Mouse (Mus musculus) gastrocnemius, postnatal 25 days (tissue): Measurements from ENCODE around the gene Fam114a2. TPM values are rescaled to one million over a fixed set of nuclear protein-coding genes. Genes with fewer than 3 reads are reported as not detected.
"Not testable (repeated sequence)": the region's sequence is repeated elsewhere in the genome, so short reads cannot be mapped to it uniquely, and the experiment has no call there.

ENCODE experiments used
- DNase-seq: peaks from one replicate; pipeline ENCODE4 v3.0.0; 2022
- long read RNA-seq, 2 experiments: library from polyadenylated mRNA; stranded (forward); transcript quantifications; one replicate each; pipeline ENCODE4 v2.0.0; 2021
- total RNA-seq, 2 experiments: library from RNA; stranded (reverse); gene quantifications; 1 replicate in 1 of 2; 2 replicates in 1 of 2; pipeline ENCODE4 v1.2.3; 2021

Fam114a2 gene
- 10 to 100 TPM; 45.8 to 46.8 TPM for total RNA-seq
- long read RNA-seq, experiment 1, transcript Fam114a2-201 (14 exons, 2,557 nt), result major isoform, 14 of 82 reads
- long read RNA-seq, experiment 1, partial matches to known transcripts, result 5 of 82 reads
- long read RNA-seq, experiment 1, other reads (novel, unspliced or antisense), result 63 of 82 reads
- long read RNA-seq, experiment 2, transcript Fam114a2-201 (14 exons, 2,557 nt), result major isoform, 22 of 122 reads
- long read RNA-seq, experiment 2, partial matches to known transcripts, result 8 of 122 reads
- long read RNA-seq, experiment 2, other reads (novel, unspliced or antisense), result 91 of 122 reads

- peak; percentile 87 for DNase-seq
These were observed at the start of gene Fam114a2, which contains the start of gene Mfap3 for GRCm38 (mm10) chr11:57518091-57518750. Fam114a2 (minus strand) TSS chr11:57518617. Mfap3 (plus strand) TSS chr11:57518664.

GRCm38 (mm10) chr11:57566091-57567035, 47.9 kb upstream of the Fam114a2 start:
- no peak for DNase-seq

GRCm38 (mm10) chr11:57564564-57564963, 46.1 kb upstream of the Fam114a2 start:
- DNase-seq, result no peak

GRCm38 (mm10) chr11:57557936-57558335, 39.5 kb upstream of the Fam114a2 start:
- not testable (repeated sequence) for DNase-seq

GRCm38 (mm10) chr11:57553015-57553780, 34.8 kb upstream of the Fam114a2 start:
- DNase-seq, result no peak

GRCm38 (mm10) chr11:57551016-57551415, 32.6 kb upstream of the Fam114a2 start:
- DNase-seq, result no peak

GRCm38 (mm10) chr11:57550230-57550629, 31.8 kb upstream of the Fam114a2 start:
- DNase-seq, result no peak

GRCm38 (mm10) chr11:57548618-57549550, 30.5 kb upstream of the Fam114a2 start:
- peak; percentile 46 for DNase-seq

GRCm38 (mm10) chr11:57540681-57541080, 22.3 kb upstream of the Fam114a2 start:
- no peak for DNase-seq

GRCm38 (mm10) chr11:57539841-57540418, 21.5 kb upstream of the Fam114a2 start:
- no peak for DNase-seq

GRCm38 (mm10) chr11:57535912-57536311, 17.5 kb upstream of the Fam114a2 start:
- DNase-seq, result no peak

- no peak for DNase-seq
These were observed 13.9 kb upstream of the Fam114a2 start for GRCm38 (mm10) chr11:57532306-57532705.

- no peak for DNase-seq
These were observed 13.0 kb upstream of the Fam114a2 start for GRCm38 (mm10) chr11:57531300-57531950.

- no peak for DNase-seq
These were observed 10.7 kb upstream of the Fam114a2 start for GRCm38 (mm10) chr11:57529111-57529510.

GRCm38 (mm10) chr11:57527506-57527905, 9.1 kb upstream of the Fam114a2 start:
- no peak for DNase-seq

- no peak for DNase-seq
These were observed 7.5 kb upstream of the Fam114a2 start for GRCm38 (mm10) chr11:57525900-57526299.

GRCm38 (mm10) chr11:57524597-57524996, 6.2 kb upstream of the Fam114a2 start:
- DNase-seq, result no peak

- DNase-seq, result no peak
These were observed 5.0 kb upstream of the Fam114a2 start for GRCm38 (mm10) chr11:57523418-57523817.

GRCm38 (mm10) chr11:57522046-57522445, 3.6 kb upstream of the Fam114a2 start:
- DNase-seq, result no peak

- no peak for DNase-seq
These were observed 2.8 kb upstream of the Fam114a2 start for GRCm38 (mm10) chr11:57521206-57521605.
